Mouse (Mus musculus): ENCODE data around the gene Bsn. TPM values are rescaled to one million over a fixed set of nuclear protein-coding genes. Genes with fewer than 3 reads are reported as not detected.
A peak's percentile ranks its signal among the peaks of the same experiment; 100 is the strongest.

Bsn gene
- total RNA-seq, 2 experiments from 2014 or later = 236 to 246 TPM

GRCm38 (mm10) chr9:108107867-108108266 lies 82.3 kb downstream of the Bsn start:
- peak overlapping the region; percentile 29; the same call in 1 of the 2 replicates for H3K27ac ChIP-seq
- no peak overlapping the region for H3K4me3 ChIP-seq
- TF ChIP-seq CTCF (conservative IDR thresholded peaks at IDR 0.05) = no peak
- DNase-seq (ENCODE audit: low spot score in 2 of 2) = no peak

- DNase-seq (ENCODE audit: low spot score in 2 of 2) = no peak
- TF ChIP-seq CTCF (conservative IDR thresholded peaks at IDR 0.05) = peak; percentile 47
- no peak overlapping the region for H3K27ac ChIP-seq
- no peak overlapping the region for H3K4me3 ChIP-seq
Observed at GRCm38 (mm10) chr9:108106090-108106489, 84.1 kb downstream of the Bsn start.

GRCm38 (mm10) chr9:108105549-108105863 lies 84.7 kb downstream of the Bsn start:
- DNase-seq (ENCODE audit: low spot score in 2 of 2) = no peak
- no peak for TF ChIP-seq CTCF (conservative IDR thresholded peaks at IDR 0.05)
- H3K27ac ChIP-seq = peak overlapping the region; percentile 46
- H3K4me3 ChIP-seq = no peak overlapping the region

DNA sequence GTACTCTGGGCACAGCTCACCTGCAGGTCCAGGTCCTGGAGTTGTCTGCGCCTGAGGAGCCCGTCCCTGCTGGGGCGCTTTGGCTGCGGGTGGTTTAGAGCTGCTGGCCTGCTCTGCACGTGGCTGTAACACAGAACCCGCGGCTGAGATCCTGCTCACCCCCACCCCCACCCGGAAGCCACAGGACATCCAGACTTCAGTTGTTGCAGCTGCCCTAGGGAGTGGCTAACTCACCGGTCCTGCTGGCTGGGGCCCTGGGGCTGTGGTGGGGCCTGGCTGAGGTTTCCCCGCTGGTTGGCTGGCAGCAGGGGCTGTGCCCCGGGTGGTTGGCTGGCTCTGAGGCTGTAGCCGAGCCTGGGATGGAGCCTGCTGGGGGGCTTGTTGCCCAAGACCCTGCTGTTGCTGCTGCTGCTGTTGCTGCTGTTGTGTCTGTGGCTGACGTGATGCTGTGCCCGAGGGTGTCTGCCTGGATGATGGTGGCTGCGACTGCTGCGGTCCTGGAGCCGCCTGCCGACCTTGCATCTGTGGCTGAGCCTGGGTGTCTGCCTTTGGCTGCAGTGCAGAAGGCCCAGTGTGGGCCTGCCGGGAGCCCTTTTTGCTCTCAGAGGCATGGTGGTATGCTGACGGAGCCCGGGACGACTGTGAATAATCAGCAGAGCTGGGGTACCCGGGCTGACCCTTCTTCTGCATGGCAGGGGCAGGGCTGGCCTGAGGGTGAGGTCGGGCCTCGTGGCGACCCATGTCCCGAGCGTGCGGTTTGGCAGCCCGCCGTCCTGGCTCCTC lies 85.2 kb downstream of the Bsn start:
- Histone ChIP-seq H3K27ac (peak overlapping the region; percentile 46), H3K4me3 (no peak overlapping the region)
- TF ChIP-seq CTCF (conservative IDR thresholded peaks at IDR 0.05) = no peak
- DNase-seq (ENCODE audit: low spot score in 2 of 2) = no peak

DNA sequence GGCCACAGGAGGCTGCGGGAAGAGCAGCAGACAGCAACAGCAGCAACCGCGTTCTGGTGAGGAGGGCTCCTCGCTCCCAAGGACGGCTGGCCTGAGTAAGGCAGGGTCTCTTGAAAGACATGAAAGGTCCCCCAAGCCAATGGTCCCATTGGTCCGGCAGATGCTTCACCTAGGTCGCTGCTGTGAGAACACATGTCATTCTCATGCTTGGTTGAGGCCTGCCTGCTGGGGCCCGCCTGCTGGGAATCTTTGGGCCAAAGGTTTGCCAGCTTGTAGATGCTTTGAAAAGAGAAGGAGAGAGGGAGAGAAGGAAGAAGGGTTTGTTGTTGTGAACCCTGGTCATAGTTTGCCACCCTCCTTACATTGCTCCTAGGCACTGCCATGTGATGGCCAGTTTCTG lies 90.6 kb downstream of the Bsn start:
- H3K4me3 ChIP-seq = no peak overlapping the region
- DNase-seq (ENCODE audit: low spot score in 2 of 2) = no peak
- TF ChIP-seq CTCF (conservative IDR thresholded peaks at IDR 0.05) = no peak
- H3K27ac ChIP-seq = no peak overlapping the region

DNA sequence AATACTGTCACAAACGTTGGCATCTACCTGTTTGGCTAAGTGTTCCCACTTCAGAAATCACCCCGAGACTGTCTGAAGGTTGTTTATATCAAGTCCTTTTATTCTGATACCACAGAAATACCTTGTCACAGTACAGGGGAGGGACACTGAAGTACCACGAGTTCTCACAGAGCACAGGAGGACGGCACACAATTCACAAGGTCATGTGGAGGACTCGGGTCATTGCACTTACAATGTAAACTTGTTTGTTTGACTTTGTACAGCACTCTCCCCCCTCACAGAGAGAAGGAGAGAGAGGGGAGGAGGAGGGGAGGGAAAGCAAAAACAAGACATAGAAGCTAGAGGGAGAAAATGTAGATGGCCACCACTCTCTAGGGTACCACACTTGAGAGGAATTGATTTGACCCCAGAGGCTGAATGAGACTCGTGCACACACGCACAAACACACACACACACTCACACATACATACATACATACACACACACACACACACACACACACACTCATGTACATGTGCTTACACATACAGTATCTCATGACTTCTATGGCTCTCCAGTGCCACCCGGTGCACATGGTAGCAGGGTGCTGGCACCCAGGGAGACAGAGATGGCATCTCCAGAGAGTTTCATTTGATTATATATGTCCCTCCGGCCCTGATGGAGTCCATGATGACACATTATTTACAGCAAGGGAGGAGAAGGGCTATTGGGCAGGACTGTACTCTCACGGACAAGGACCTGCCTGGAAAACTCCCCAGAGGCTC lies 94.1 kb downstream of the Bsn start:
- Histone ChIP-seq H3K4me3 (no peak overlapping the region), H3K27ac (no peak overlapping the region; the same call in 1 of the 2 replicates)
- no peak for TF ChIP-seq CTCF (conservative IDR thresholded peaks at IDR 0.05)
- DNase-seq (ENCODE audit: low spot score in 2 of 2) = no peak

GRCm38 (mm10) chr9:108095518-108095917 lies 94.7 kb downstream of the Bsn start:
- TF ChIP-seq CTCF (conservative IDR thresholded peaks at IDR 0.05) = peak; percentile 83
- peak in 1 of 2 experiments; percentile 73 for DNase-seq (ENCODE audit: low spot score in 2 of 2)
- H3K27ac ChIP-seq = peak overlapping the region; percentile 86; the same call in 1 of the 2 replicates
- H3K4me3 ChIP-seq = peak overlapping the region; percentile 65

DNA sequence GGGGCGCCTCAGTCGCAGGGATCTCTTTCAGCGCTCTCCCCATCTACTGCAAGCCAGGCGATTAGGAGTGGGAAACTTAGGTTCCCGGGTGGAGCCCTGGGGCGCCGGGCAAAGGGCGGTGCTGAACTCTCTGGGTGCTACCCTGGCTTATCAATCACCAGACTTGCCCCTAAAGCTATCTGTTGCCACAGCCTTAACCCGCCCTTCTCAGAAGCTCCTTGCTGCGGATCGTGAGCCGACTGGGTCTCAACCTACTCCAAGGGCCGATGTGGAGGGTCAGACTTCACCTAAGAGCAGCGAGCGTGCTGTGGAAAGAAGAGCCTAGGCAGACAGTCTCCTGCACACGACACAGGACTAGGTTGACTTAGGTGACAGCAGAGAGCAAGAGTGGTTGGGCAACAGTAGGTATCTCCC lies 95.2 kb downstream of the Bsn start:
- H3K27ac ChIP-seq = peak overlapping the region; percentile 86
- DNase-seq (ENCODE audit: low spot score in 2 of 2) = no peak
- peak overlapping the region; percentile 65 for H3K4me3 ChIP-seq
- TF ChIP-seq CTCF (conservative IDR thresholded peaks at IDR 0.05) = no peak

GRCm38 (mm10) chr9:108094184-108094941 lies 95.8 kb downstream of the Bsn start, which contains the start of gene Apeh:
TSS of gene Apeh (minus strand) at chr9:108094606.
- H3K27ac ChIP-seq = peak within 1 kb of the TSS; percentile 86
- peak within 1 kb of the TSS; percentile 65 for H3K4me3 ChIP-seq
- peak; percentile 52 for TF ChIP-seq CTCF (conservative IDR thresholded peaks at IDR 0.05)
- DNase-seq (ENCODE audit: low spot score in 2 of 2) = peak; percentile 82 to 87

GRCm38 (mm10) chr9:108093586-108093985 lies 96.6 kb downstream of the Bsn start:
- peak overlapping the region; percentile 65 for H3K4me3 ChIP-seq
- peak overlapping the region; percentile 86 for H3K27ac ChIP-seq
- DNase-seq (ENCODE audit: low spot score in 2 of 2) = no peak
- TF ChIP-seq CTCF (conservative IDR thresholded peaks at IDR 0.05) = no peak

- no peak for DNase-seq (ENCODE audit: low spot score in 2 of 2)
Observed at GRCm38 (mm10) chr9:108090611-108091120, 99.5 kb downstream of the Bsn start.

DNA sequence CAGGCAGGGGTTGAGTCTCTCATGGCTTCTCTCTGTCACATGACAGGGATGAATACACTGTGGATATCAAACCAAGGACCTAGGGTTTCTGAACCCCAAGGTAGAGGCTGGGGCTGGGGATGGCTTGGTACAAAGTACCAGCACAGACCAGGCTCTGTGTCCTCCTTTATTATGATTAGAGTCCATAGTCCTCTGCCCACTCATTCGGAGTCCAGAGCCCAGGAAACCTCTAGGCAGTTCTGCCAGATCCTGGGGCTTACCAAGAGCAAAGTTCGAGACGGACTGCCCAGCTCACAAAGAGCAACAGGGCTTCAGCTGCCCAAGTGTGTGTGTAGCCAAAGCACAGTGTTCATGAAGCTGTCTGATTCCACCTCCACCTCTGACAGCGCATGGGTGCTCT lies 104.9 kb downstream of the Bsn start:
- H3K27ac ChIP-seq = no peak overlapping the region
- no peak for DNase-seq (ENCODE audit: low spot score in 2 of 2)
- TF ChIP-seq CTCF (conservative IDR thresholded peaks at IDR 0.05) = no peak
- H3K4me3 ChIP-seq = no peak overlapping the region

More at GRCm38 (mm10) chr9:108090611-108091120, 99.5 kb downstream of the Bsn start:
- Histone ChIP-seq H3K27ac (no peak overlapping the region), H3K4me3 (no peak overlapping the region)
- no peak for TF ChIP-seq CTCF (conservative IDR thresholded peaks at IDR 0.05)

GRCm38 (mm10) chr9:108083561-108083960 lies 106.6 kb downstream of the Bsn start:
- no peak overlapping the region for H3K27ac ChIP-seq
- no peak for TF ChIP-seq CTCF (conservative IDR thresholded peaks at IDR 0.05)
- H3K4me3 ChIP-seq = no peak overlapping the region
- DNase-seq (ENCODE audit: low spot score in 2 of 2) = no peak

All from layer of hippocampus, adult 2 months (tissue).